Mouse (Mus musculus) liver, embryonic 14.5 days (tissue): ENCODE measurements at regions not wholly inside any gene's neighbourhood (a gene's known extent, or its start where the extent isn't known, plus 50 kb on each side); places are given as distances from the start of the nearest gene placed in this dataset.

Experiments
- ATAC-seq: fragments of 200-750 bp; cut with Nextera tagmentation; 2 replicates; pipeline ENCODE4 v1.8.0; 2017; ENCODE audit warnings: moderate number of reproducible peaks, mild to moderate bottlenecking, moderate library complexity; ENCODE audit not compliant: insufficient read depth
- DNase-seq, 3 experiments: peaks; one replicate each; pipeline ENCODE4 v3.0.0-alpha.2; 2012 to 2013; ENCODE audit warnings: low read depth in 3 of 3, low spot score in 3 of 3
- H3K27ac ChIP-seq: fragments of 300-500 bp; sonication (generic); 2 replicates; pipeline ENCODE4 v1.5.1; 2014; ENCODE audit warnings: moderate library complexity, mild to moderate bottlenecking, control low read depth, inconsistent platforms
- H3K27me3 ChIP-seq: fragments of 300-500 bp; sonication (generic); 2 replicates; pipeline ENCODE4 v1.6.1; 2014; ENCODE audit warnings: mild to moderate bottlenecking, low read length, moderate library complexity; ENCODE audit not compliant: control insufficient read depth, insufficient read depth
- H3K36me3 ChIP-seq: fragments of 300-500 bp; sonication (generic); replicated peaks from 2 replicates; pipeline ENCODE4 v1.6.1; 2014; ENCODE audit warnings: low read depth; ENCODE audit not compliant: control insufficient read depth, insufficient read depth
- H3K4me1 ChIP-seq, 2 experiments: fragments of 200-500 bp in 1 of 2; fragments of 300-500 bp in 1 of 2; sonication (generic) in 1 of 2; replicated peaks; 2 replicates each; pipeline ENCODE4 v1.6.1; 2012 to 2014; ENCODE audit warnings: antibody characterized with exemption in 1 of 2, inconsistent platforms in 1 of 2, low read length in 1 of 2; ENCODE audit not compliant: control insufficient read depth in 2 of 2, insufficient read depth in 2 of 2
- H3K4me2 ChIP-seq: fragments of 300-500 bp; sonication (generic); 2 replicates; pipeline ENCODE4 v1.6.1; 2014; ENCODE audit warnings: low read depth, mild to moderate bottlenecking, control low read depth, moderate library complexity
- H3K4me3 ChIP-seq, 2 experiments: fragments of 200-500 bp in 1 of 2; fragments of 300-500 bp in 1 of 2; sonication (generic) in 1 of 2; 2 replicates each; pipeline ENCODE4 v1.5.1; 2012 to 2014; ENCODE audit warnings: low read depth in 2 of 2, low read length in 2 of 2, mild to moderate bottlenecking in 2 of 2, control low read depth in 1 of 2, inconsistent platforms in 1 of 2, moderate library complexity in 1 of 2; ENCODE audit not compliant: insufficient read depth in 1 of 2
- H3K9ac ChIP-seq: fragments of 300-500 bp; sonication (generic); replicated peaks from 2 replicates; pipeline ENCODE4 v1.6.1; 2014; ENCODE audit warnings: mild to moderate bottlenecking, control low read depth, moderate library complexity
- H3K9me3 ChIP-seq: fragments of 300-500 bp; sonication (generic); 2 replicates; pipeline ENCODE4 v1.6.1; 2016; ENCODE audit warnings: low read length, mixed read lengths; ENCODE audit not compliant: control insufficient read depth
- CTCF ChIP-seq: IDR thresholded peaks from 2 replicates; pipeline ENCODE4 v1.5.1; 2016; ENCODE audit warnings: antibody characterized with exemption, low read depth, control low read depth
- EP300 ChIP-seq: IDR thresholded peaks from 2 replicates; pipeline ENCODE4 v1.6.1; 2016; ENCODE audit warnings: antibody characterized with exemption, low read depth
- WGBS: fragments of 180-500 bp; shearing (Covaris S2); extraction: QIAGEN DNeasy Blood & Tissue Kit; methylation state at CpG from one replicate; pipeline ENCODE4 v1.1.7; 2014; ENCODE audit not compliant: insufficient replicate concordance; 5-methylcytosine and 5-hydroxymethylcytosine counted together

DNA sequence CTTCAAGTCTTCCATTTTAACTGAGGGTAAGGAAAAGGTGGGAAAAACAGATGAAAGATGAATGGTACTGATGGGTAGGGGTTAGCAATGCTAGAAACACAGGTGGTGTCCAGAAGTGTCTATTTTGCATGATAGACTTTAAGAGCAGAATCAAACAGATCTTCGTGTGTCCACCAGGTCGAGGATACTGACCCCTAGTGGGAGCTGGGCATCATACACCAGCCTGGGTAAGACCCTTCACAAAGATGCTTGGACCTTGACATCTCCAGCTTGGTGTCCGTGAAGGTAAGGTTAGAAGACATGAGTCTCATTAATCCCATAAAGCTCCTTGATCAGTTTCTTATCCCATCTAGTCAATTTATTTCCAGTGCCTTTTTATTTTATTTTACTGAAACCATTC is 132.9 kb upstream of the Fstl4 start:
- H3K36me3 ChIP-seq = no peaks in the 10 kb centered on the region
- TF ChIP-seq CTCF = peak; percentile 27; the same call in 1 of the 2 replicates
- TF ChIP-seq EP300 = no peak
- H3K27ac ChIP-seq = no peak overlapping the region
- ATAC-seq = no peak
- DNase-seq = no peak
- H3K27me3 ChIP-seq = no peaks in the 10 kb centered on the region
- H3K4me1 ChIP-seq = no peaks in the 10 kb centered on the region
- no peak overlapping the region for H3K4me3 ChIP-seq
- 25% methylated on average over 3 of the region's 3 CpGs for WGBS
- no peak overlapping the region for H3K4me2 ChIP-seq
- no peak overlapping the region for H3K9ac ChIP-seq
- no peaks in the 10 kb centered on the region for H3K9me3 ChIP-seq

DNA sequence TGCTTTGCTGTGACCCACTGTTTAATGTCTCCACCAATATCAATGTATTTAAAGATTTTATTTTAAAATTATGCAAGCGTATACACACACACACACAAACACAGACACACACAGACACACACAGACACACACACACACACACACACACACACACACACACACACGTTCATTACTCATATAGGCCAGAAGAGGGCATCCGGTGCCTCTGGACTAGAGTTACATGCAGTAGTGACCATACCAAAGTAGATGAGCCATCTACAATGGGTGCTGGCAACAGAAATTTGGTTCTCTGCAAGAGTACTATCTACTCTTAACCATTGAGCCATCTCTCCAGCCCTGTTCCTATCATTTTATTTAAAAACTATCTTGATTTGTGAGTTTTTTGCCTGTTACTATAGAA is 130.2 kb upstream of the Fstl4 start:
- Histone ChIP-seq H3K4me2 (no peak overlapping the region), H3K9me3 (no peaks in the 10 kb centered on the region), H3K9ac (no peak overlapping the region), H3K27ac (no peak overlapping the region), H3K36me3 (no peaks in the 10 kb centered on the region), H3K4me1 (no peaks in the 10 kb centered on the region), H3K27me3 (no peaks in the 10 kb centered on the region), H3K4me3 (no peak overlapping the region)
- WGBS = 52% methylated on average over 3 of the region's 3 CpGs
- TF ChIP-seq CTCF (0 out of 2 replicates have a peak, but pooled peaks have one; percentile 17), EP300 (no peak)
- DNase-seq = no peak
- ATAC-seq = no peak

DNA sequence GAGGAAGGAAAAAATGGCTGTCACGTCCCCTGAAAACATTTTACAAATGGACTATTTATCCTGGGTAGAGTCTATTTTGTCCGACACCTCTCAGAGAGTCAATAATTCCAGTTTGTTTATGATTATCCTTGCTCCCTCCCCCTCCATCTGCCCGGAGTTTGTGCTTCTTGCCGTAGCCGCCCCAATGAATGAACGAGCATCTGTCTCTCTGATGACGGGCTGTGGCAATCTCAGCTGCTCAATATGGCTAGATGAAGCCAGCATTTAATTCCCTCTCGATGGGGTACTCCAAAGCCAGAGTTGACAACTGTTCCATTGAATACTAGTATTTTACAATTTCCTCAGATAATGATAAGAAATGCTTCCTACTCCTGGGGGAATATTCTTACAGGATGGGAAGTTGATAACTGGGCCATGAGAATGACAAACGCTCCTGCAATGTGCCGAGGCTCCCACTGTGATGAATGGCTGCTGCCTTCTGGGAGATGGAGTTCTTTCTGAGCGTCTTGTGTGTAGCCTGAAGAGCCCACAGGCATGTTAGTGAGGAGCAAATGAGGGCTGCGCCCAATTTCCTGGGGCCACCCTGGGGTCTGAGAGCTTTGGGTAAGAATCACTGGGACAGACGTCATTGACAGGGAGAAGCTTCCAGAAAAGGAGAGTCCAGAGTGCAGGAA is 128.6 kb upstream of the Fstl4 start:
- no peak overlapping the region for H3K27ac ChIP-seq
- WGBS = 61% methylated on average over 13 of the region's 13 CpGs
- ATAC-seq = no peak
- no peaks in the 10 kb centered on the region for H3K36me3 ChIP-seq
- H3K27me3 ChIP-seq = no peaks in the 10 kb centered on the region
- no peak overlapping the region for H3K4me2 ChIP-seq
- no peak for DNase-seq
- no peak overlapping the region for H3K9ac ChIP-seq
- H3K4me1 ChIP-seq = no peaks in the 10 kb centered on the region
- H3K4me3 ChIP-seq = no peak overlapping the region
- no peaks in the 10 kb centered on the region for H3K9me3 ChIP-seq
- TF ChIP-seq EP300 = no peak
- no peak for TF ChIP-seq CTCF

DNA sequence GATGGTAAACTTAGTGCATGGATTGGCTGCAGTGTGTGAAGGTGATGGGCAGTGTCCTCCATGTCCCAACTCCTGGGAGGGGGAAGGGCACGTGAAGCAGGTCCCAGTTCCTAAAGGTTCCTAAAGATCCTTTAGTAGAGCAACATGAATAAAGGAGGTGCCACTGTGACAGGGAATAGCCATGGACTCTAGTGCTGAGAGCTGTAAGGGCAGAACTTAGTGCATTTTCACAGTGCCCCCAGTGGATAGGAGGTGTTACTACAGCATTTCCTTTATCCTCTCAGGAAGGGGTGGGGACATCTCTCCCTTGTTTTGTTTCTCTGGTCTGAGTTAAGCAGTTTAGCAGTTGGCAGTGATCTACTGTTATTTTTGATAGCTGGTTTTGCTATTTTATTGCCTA is 125.5 kb upstream of the Fstl4 start:
- H3K27me3 ChIP-seq = no peaks in the 10 kb centered on the region
- no peak overlapping the region for H3K4me2 ChIP-seq
- no peak overlapping the region for H3K9ac ChIP-seq
- H3K4me3 ChIP-seq = no peak overlapping the region
- no peaks in the 10 kb centered on the region; a peak in 1 of 4 replicates for H3K4me1 ChIP-seq
- ATAC-seq (no peak), DNase-seq (no peak)
- no peaks in the 10 kb centered on the region for H3K36me3 ChIP-seq
- TF ChIP-seq CTCF = peak; percentile 57
- TF ChIP-seq EP300 = no peak
- WGBS = 63% methylated on average over 1 of the region's 1 CpGs
- H3K27ac ChIP-seq = no peak overlapping the region
- no peaks in the 10 kb centered on the region for H3K9me3 ChIP-seq

DNA sequence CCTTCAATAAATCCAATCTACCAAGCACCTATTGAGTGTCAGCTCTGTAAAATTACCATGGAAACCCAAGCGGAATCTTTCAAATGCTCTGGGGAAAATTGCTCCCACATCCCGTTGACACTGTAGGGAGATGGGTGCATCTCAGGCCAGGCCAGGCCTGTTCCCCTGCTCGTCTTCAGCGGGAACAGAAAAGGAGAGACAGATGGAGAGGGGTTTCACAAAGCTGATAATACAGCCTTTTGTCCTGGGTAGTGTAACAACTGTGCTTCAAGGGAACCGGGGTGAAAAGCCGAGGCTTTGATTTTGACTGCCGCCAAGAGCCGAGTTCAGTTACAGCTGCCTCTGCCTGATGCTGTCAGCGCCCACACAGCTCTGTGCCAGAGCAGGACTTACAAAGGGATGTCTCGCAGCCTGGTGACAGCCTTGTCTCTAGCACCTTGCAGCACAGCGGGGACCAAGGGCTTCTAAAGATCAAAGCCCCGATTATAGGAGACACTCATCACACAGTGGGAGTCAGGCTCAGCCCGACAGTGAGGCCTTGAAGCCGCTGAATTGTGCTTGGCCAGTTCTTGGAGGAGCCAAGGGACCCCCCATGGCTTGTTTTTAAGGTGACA is 122.6 kb upstream of the Fstl4 start:
- no peak for TF ChIP-seq CTCF
- TF ChIP-seq EP300 = no peak
- Histone ChIP-seq H3K27me3 (no peaks in the 10 kb centered on the region), H3K9me3 (no peaks in the 10 kb centered on the region), H3K27ac (no peak overlapping the region), H3K4me2 (no peak overlapping the region), H3K36me3 (no peaks in the 10 kb centered on the region), H3K9ac (no peak overlapping the region), H3K4me3 (no peak overlapping the region), H3K4me1 (peaks cover 0 to 3% of the 10 kb centered on the region in 2 experiments; a peak in 2 of 4 replicates)
- DNase-seq (no peak), ATAC-seq (no peak)
- 33% methylated on average over 14 of the region's 14 CpGs for WGBS
